Mouse (Mus musculus): ENCODE measurements at regions not wholly inside any gene's neighbourhood (a gene's known extent, or its start where the extent isn't known, plus 50 kb on each side); places are given as distances from the start of the nearest gene placed in this dataset.
A peak's percentile ranks its signal among the peaks of the same experiment; 100 is the strongest.
"Not testable (repeated sequence)": the region's sequence is repeated elsewhere in the genome, so short reads cannot be mapped to it uniquely, and the experiment has no call there.

GRCm38 (mm10) chr13:7967886-7968285, 234.8 kb upstream of the Adarb2 start:
- ATAC-seq: no peak

GRCm38 (mm10) chr13:7994198-7994597, 208.5 kb upstream of the Adarb2 start:
- no peaks in the 10 kb centered on the region for H3K36me3 ChIP-seq (ENCODE audit: control insufficient read depth, insufficient read depth)
- no peak overlapping the region for H3K4me3 ChIP-seq (replicated peaks; ENCODE audit: low read length)
- WGBS: 67% methylated on average over 5 of the region's 5 CpGs
- no peak overlapping the region for H3K4me2 ChIP-seq (ENCODE audit: low read length)
- H3K9ac ChIP-seq (replicated peaks; ENCODE audit: low read depth, low read length): no peak overlapping the region
- no peaks in the 10 kb centered on the region; the same call in 1 of the 2 replicates for H3K4me1 ChIP-seq (replicated peaks; ENCODE audit: control insufficient read depth, insufficient read depth, low read length)
- ATAC-seq: no peak; the same call in 1 of the 2 replicates
- no peaks in the 10 kb centered on the region for H3K27me3 ChIP-seq (replicated peaks; ENCODE audit: control insufficient read depth, insufficient read depth, low read length)
- no peak overlapping the region for H3K27ac ChIP-seq (ENCODE audit: low read length)
- H3K9me3 ChIP-seq (ENCODE audit: control insufficient read depth, low read length): no peaks in the 10 kb centered on the region

More at GRCm38 (mm10) chr13:7967886-7968285, 234.8 kb upstream of the Adarb2 start:
- Histone ChIP-seq H3K4me1 (replicated peaks; ENCODE audit: control insufficient read depth, insufficient read depth, low read length) (no peaks in the 10 kb centered on the region), H3K4me2 (ENCODE audit: low read length) (no peak overlapping the region), H3K27me3 (replicated peaks; ENCODE audit: control insufficient read depth, insufficient read depth, low read length) (no peaks in the 10 kb centered on the region), H3K4me3 (replicated peaks; ENCODE audit: low read length) (no peak overlapping the region), H3K36me3 (ENCODE audit: control insufficient read depth, insufficient read depth) (no peaks in the 10 kb centered on the region), H3K9me3 (ENCODE audit: control insufficient read depth, low read length) (no peaks in the 10 kb centered on the region), H3K27ac (ENCODE audit: low read length) (no peak overlapping the region), H3K9ac (replicated peaks; ENCODE audit: low read depth, low read length) (no peak overlapping the region)
- WGBS: 88% methylated on average over 1 of the region's 1 CpGs

GRCm38 (mm10) chr13:8030096-8030495, 172.6 kb upstream of the Adarb2 start:
- not testable (repeated sequence) for H3K36me3 ChIP-seq (ENCODE audit: control insufficient read depth, insufficient read depth); H3K4me1 ChIP-seq (replicated peaks; ENCODE audit: control insufficient read depth, insufficient read depth, low read length); H3K4me3 ChIP-seq (replicated peaks; ENCODE audit: low read length); H3K27me3 ChIP-seq (replicated peaks; ENCODE audit: control insufficient read depth, insufficient read depth, low read length); H3K9ac ChIP-seq (replicated peaks; ENCODE audit: low read depth, low read length); H3K4me2 ChIP-seq (ENCODE audit: low read length); ATAC-seq; H3K27ac ChIP-seq (ENCODE audit: low read length); H3K9me3 ChIP-seq (ENCODE audit: control insufficient read depth, low read length)
- 66% methylated on average over 4 of the region's 4 CpGs for WGBS

GRCm38 (mm10) chr13:8050930-8051495, 151.7 kb upstream of the Adarb2 start:
- WGBS: 74% methylated on average over 3 of the region's 3 CpGs

GRCm38 (mm10) chr13:8056122-8056818, 146.4 kb upstream of the Adarb2 start:
- 50% methylated on average over 4 of the region's 4 CpGs for WGBS
- Histone ChIP-seq H3K27me3 (replicated peaks; ENCODE audit: control insufficient read depth, insufficient read depth, low read length) (no peaks in the 10 kb centered on the region), H3K27ac (ENCODE audit: low read length) (no peak overlapping the region), H3K4me1 (replicated peaks; ENCODE audit: control insufficient read depth, insufficient read depth, low read length) (no peaks in the 10 kb centered on the region), H3K4me3 (replicated peaks; ENCODE audit: low read length) (no peak overlapping the region), H3K4me2 (ENCODE audit: low read length) (no peak overlapping the region), H3K9me3 (ENCODE audit: control insufficient read depth, low read length) (no peaks in the 10 kb centered on the region), H3K9ac (replicated peaks; ENCODE audit: low read depth, low read length) (no peak overlapping the region), H3K36me3 (ENCODE audit: control insufficient read depth, insufficient read depth) (no peaks in the 10 kb centered on the region)
- ATAC-seq: peak; percentile 63

More at GRCm38 (mm10) chr13:8050930-8051495, 151.7 kb upstream of the Adarb2 start:
- Histone ChIP-seq H3K27ac (ENCODE audit: low read length) (no peak overlapping the region), H3K9ac (replicated peaks; ENCODE audit: low read depth, low read length) (no peak overlapping the region), H3K4me2 (ENCODE audit: low read length) (no peak overlapping the region), H3K9me3 (ENCODE audit: control insufficient read depth, low read length) (no peaks in the 10 kb centered on the region), H3K4me1 (replicated peaks; ENCODE audit: control insufficient read depth, insufficient read depth, low read length) (no peaks in the 10 kb centered on the region), H3K36me3 (ENCODE audit: control insufficient read depth, insufficient read depth) (no peaks in the 10 kb centered on the region), H3K4me3 (replicated peaks; ENCODE audit: low read length) (no peak overlapping the region), H3K27me3 (replicated peaks; ENCODE audit: control insufficient read depth, insufficient read depth, low read length) (no peaks in the 10 kb centered on the region)
- no peak for ATAC-seq

- Histone ChIP-seq H3K4me1 (replicated peaks; ENCODE audit: control insufficient read depth, insufficient read depth, low read length) (no peaks in the 10 kb centered on the region), H3K4me2 (ENCODE audit: low read length) (no peak overlapping the region), H3K4me3 (replicated peaks; ENCODE audit: low read length) (no peak overlapping the region), H3K9ac (replicated peaks; ENCODE audit: low read depth, low read length) (no peak overlapping the region), H3K9me3 (ENCODE audit: control insufficient read depth, low read length) (no peaks in the 10 kb centered on the region), H3K27ac (ENCODE audit: low read length) (no peak overlapping the region), H3K27me3 (replicated peaks; ENCODE audit: control insufficient read depth, insufficient read depth, low read length) (no peaks in the 10 kb centered on the region), H3K36me3 (ENCODE audit: control insufficient read depth, insufficient read depth) (no peaks in the 10 kb centered on the region)
- no peak for ATAC-seq
- 73% methylated on average over 2 of the region's 2 CpGs for WGBS
Measured at GRCm38 (mm10) chr13:8087154-8087553, 115.5 kb upstream of the Adarb2 start.

- WGBS: 73% methylated on average over 4 of the region's 4 CpGs
- no peak overlapping the region for H3K4me2 ChIP-seq (ENCODE audit: low read length)
Measured at GRCm38 (mm10) chr13:8089519-8089918, 113.1 kb upstream of the Adarb2 start.

GRCm38 (mm10) chr13:8108701-8109100, 94.0 kb upstream of the Adarb2 start:
- Histone ChIP-seq H3K4me3 (replicated peaks; ENCODE audit: low read length) (no peak overlapping the region), H3K27ac (ENCODE audit: low read length) (no peak overlapping the region), H3K9ac (replicated peaks; ENCODE audit: low read depth, low read length) (no peak overlapping the region), H3K4me2 (ENCODE audit: low read length) (no peak overlapping the region), H3K4me1 (replicated peaks; ENCODE audit: control insufficient read depth, insufficient read depth, low read length) (no peaks in the 10 kb centered on the region), H3K9me3 (ENCODE audit: control insufficient read depth, low read length) (no peaks in the 10 kb centered on the region), H3K36me3 (ENCODE audit: control insufficient read depth, insufficient read depth) (no peaks in the 10 kb centered on the region), H3K27me3 (replicated peaks; ENCODE audit: control insufficient read depth, insufficient read depth, low read length) (no peaks in the 10 kb centered on the region)
- WGBS: 31% methylated on average over 5 of the region's 5 CpGs
- ATAC-seq: no peak

More at GRCm38 (mm10) chr13:8089519-8089918, 113.1 kb upstream of the Adarb2 start:
- Histone ChIP-seq H3K27me3 (replicated peaks; ENCODE audit: control insufficient read depth, insufficient read depth, low read length) (no peaks in the 10 kb centered on the region), H3K9ac (replicated peaks; ENCODE audit: low read depth, low read length) (no peak overlapping the region), H3K9me3 (ENCODE audit: control insufficient read depth, low read length) (no peaks in the 10 kb centered on the region), H3K4me3 (replicated peaks; ENCODE audit: low read length) (no peak overlapping the region), H3K4me1 (replicated peaks; ENCODE audit: control insufficient read depth, insufficient read depth, low read length) (no peaks in the 10 kb centered on the region), H3K36me3 (ENCODE audit: control insufficient read depth, insufficient read depth) (no peaks in the 10 kb centered on the region), H3K27ac (ENCODE audit: low read length) (no peak overlapping the region)
- ATAC-seq: no peak

GRCm38 (mm10) chr13:8112953-8113352, 89.7 kb upstream of the Adarb2 start:
- no peaks in the 10 kb centered on the region for H3K9me3 ChIP-seq (ENCODE audit: control insufficient read depth, low read length)
- no peak overlapping the region for H3K9ac ChIP-seq (replicated peaks; ENCODE audit: low read depth, low read length)
- no peak overlapping the region for H3K4me2 ChIP-seq (ENCODE audit: low read length)
- H3K36me3 ChIP-seq (ENCODE audit: control insufficient read depth, insufficient read depth): no peaks in the 10 kb centered on the region
- no peaks in the 10 kb centered on the region for H3K27me3 ChIP-seq (replicated peaks; ENCODE audit: control insufficient read depth, insufficient read depth, low read length)
- no peak for ATAC-seq
- H3K4me3 ChIP-seq (replicated peaks; ENCODE audit: low read length): no peak overlapping the region
- WGBS: 70% methylated on average over 1 of the region's 1 CpGs
- H3K27ac ChIP-seq (ENCODE audit: low read length): no peak overlapping the region
- H3K4me1 ChIP-seq (replicated peaks; ENCODE audit: control insufficient read depth, insufficient read depth, low read length): no peaks in the 10 kb centered on the region
